Mouse (Mus musculus): Measurements from ENCODE around the gene Abcc2.

DNA sequence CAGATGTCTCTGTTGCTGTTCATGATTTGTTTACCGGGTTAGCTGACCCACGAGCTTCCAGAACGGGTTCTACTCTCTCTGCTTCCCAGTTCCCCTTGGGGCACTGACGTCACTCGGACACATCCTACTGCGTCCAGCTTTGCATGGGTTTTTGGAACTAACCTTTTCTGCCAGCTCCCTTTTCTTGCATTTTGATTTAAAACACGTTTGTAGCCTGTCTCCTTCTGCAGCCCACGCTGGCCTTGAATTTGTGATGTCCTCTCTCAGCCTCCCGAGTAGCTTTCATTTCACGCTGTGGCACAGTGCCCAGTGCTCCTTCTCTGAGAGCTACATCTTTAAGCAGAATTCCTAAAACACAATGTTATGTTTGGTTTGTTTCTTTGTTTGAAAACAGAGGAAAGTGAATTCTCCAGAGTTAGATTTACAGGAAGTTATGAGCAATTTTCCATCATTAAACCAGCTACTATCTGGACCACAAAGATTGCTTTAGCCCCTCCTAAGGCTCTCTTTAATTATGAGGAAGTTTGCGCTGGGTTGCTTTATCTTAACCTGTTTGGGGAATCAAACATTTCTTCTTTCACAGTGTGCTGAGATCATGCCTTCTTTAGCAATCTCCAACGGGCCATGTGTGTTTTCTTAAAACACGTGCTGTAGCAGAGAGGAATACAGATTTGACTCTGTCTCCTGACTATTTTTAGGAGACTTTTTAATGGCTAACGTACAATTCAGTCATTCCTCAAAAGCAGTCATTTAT, 33.8 kb downstream of the Abcc2 start:
- no peak for TF ChIP-seq GATA1 (IDR thresholded peaks at IDR 0.05; ENCODE audit: borderline replicate concordance, low read length)
- TF ChIP-seq FLI1 (IDR thresholded peaks at IDR 0.05; ENCODE audit: low read length) = no peak

Data from megakaryocyte, embryonic 14.5 days (primary cell).